Mouse (Mus musculus): ENCODE measurements at regions not wholly inside any gene's neighbourhood (a gene's known extent, or its start where the extent isn't known, plus 50 kb on each side); places are given as distances from the start of the nearest gene placed in this dataset.

GRCm38 (mm10) chr8:10885452-10885851 lies 122.8 kb downstream of the Irs2 start:
- no peak overlapping the region for H3K4me3 ChIP-seq (ENCODE audit: low read length)
- DNase-seq (ENCODE audit: low spot score) (no peak), ATAC-seq (no peak)
- no peak overlapping the region for H3K27ac ChIP-seq
- H3K36me3 ChIP-seq (ENCODE audit: insufficient read depth, low read length), result no peaks in the 10 kb centered on the region
- no peaks in the 10 kb centered on the region for H3K27me3 ChIP-seq (ENCODE audit: insufficient read depth, low read length)
- WGBS, result 96% methylated on average over 3 of the region's 3 CpGs
- no peaks in the 10 kb centered on the region for H3K9me3 ChIP-seq (ENCODE audit: low read length)
- H3K4me2 ChIP-seq (ENCODE audit: low read depth, low read length), result no peak overlapping the region
- H3K9ac ChIP-seq (replicated peaks; ENCODE audit: low read length), result no peak overlapping the region
- TF ChIP-seq CTCF (IDR thresholded peaks at IDR 0.05; ENCODE audit: low read depth), result no peak
- no peaks in the 10 kb centered on the region for H3K4me1 ChIP-seq (ENCODE audit: insufficient read depth, low read length)

GRCm38 (mm10) chr8:10883418-10883817 lies 124.8 kb downstream of the Irs2 start:
- WGBS, result 55% methylated on average over 7 of the region's 7 CpGs
- Histone ChIP-seq H3K9ac (replicated peaks; ENCODE audit: low read length) (no peak overlapping the region), H3K4me3 (ENCODE audit: low read length) (no peak overlapping the region)

GRCm38 (mm10) chr8:10882381-10882780 lies 125.9 kb downstream of the Irs2 start:
- TF ChIP-seq CTCF (IDR thresholded peaks at IDR 0.05; ENCODE audit: low read depth), result no peak
- no peaks in the 10 kb centered on the region for H3K36me3 ChIP-seq (ENCODE audit: insufficient read depth, low read length)
- DNase-seq (ENCODE audit: low spot score) (peak; percentile 32), ATAC-seq (0 out of 2 replicates have a peak, but pooled peaks have one; percentile 35)
- no peaks in the 10 kb centered on the region for H3K9me3 ChIP-seq (ENCODE audit: low read length)
- H3K4me3 ChIP-seq (ENCODE audit: low read length), result no peak overlapping the region
- no peak overlapping the region for H3K27ac ChIP-seq
- 65% methylated on average over 5 of the region's 5 CpGs for WGBS
- H3K4me1 ChIP-seq (ENCODE audit: insufficient read depth, low read length), result no peaks in the 10 kb centered on the region
- no peaks in the 10 kb centered on the region for H3K27me3 ChIP-seq (ENCODE audit: insufficient read depth, low read length)
- no peak overlapping the region for H3K4me2 ChIP-seq (ENCODE audit: low read depth, low read length)
- H3K9ac ChIP-seq (replicated peaks; ENCODE audit: low read length), result no peak overlapping the region

More at GRCm38 (mm10) chr8:10883418-10883817, 124.8 kb downstream of the Irs2 start:
- DNase-seq (ENCODE audit: low spot score) (no peak), ATAC-seq (no peak)
- Histone ChIP-seq H3K36me3 (ENCODE audit: insufficient read depth, low read length) (no peaks in the 10 kb centered on the region), H3K4me2 (ENCODE audit: low read depth, low read length) (no peak overlapping the region), H3K27ac (no peak overlapping the region), H3K27me3 (ENCODE audit: insufficient read depth, low read length) (no peaks in the 10 kb centered on the region), H3K9me3 (ENCODE audit: low read length) (no peaks in the 10 kb centered on the region), H3K4me1 (ENCODE audit: insufficient read depth, low read length) (no peaks in the 10 kb centered on the region)
- no peak for TF ChIP-seq CTCF (IDR thresholded peaks at IDR 0.05; ENCODE audit: low read depth)

GRCm38 (mm10) chr8:10879883-10880282 lies 128.4 kb downstream of the Irs2 start:
- H3K4me1 ChIP-seq (ENCODE audit: insufficient read depth, low read length), result no peaks in the 10 kb centered on the region
- 35% methylated on average over 6 of the region's 6 CpGs for WGBS
- H3K27ac ChIP-seq, result no peak overlapping the region
- DNase-seq (ENCODE audit: low spot score), result no peak
- no peaks in the 10 kb centered on the region for H3K36me3 ChIP-seq (ENCODE audit: insufficient read depth, low read length)
- no peaks in the 10 kb centered on the region for H3K27me3 ChIP-seq (ENCODE audit: insufficient read depth, low read length)
- no peak for ATAC-seq
- no peak overlapping the region for H3K4me2 ChIP-seq (ENCODE audit: low read depth, low read length)
- H3K9ac ChIP-seq (replicated peaks; ENCODE audit: low read length), result no peak overlapping the region
- no peaks in the 10 kb centered on the region for H3K9me3 ChIP-seq (ENCODE audit: low read length)
- TF ChIP-seq CTCF (IDR thresholded peaks at IDR 0.05; ENCODE audit: low read depth), result no peak
- H3K4me3 ChIP-seq (ENCODE audit: low read length), result no peak overlapping the region

- Histone ChIP-seq H3K4me2 (ENCODE audit: low read depth, low read length) (no peak overlapping the region), H3K27ac (no peak overlapping the region), H3K4me3 (ENCODE audit: low read length) (no peak overlapping the region), H3K9ac (replicated peaks; ENCODE audit: low read length) (no peak overlapping the region), H3K27me3 (ENCODE audit: insufficient read depth, low read length) (no peaks in the 10 kb centered on the region), H3K36me3 (ENCODE audit: insufficient read depth, low read length) (no peaks in the 10 kb centered on the region), H3K9me3 (ENCODE audit: low read length) (no peaks in the 10 kb centered on the region), H3K4me1 (ENCODE audit: insufficient read depth, low read length) (no peaks in the 10 kb centered on the region)
- no peak for DNase-seq (ENCODE audit: low spot score)
- WGBS, result 81% methylated on average over 10 of the region's 10 CpGs
- ATAC-seq, result no peak
- TF ChIP-seq CTCF (IDR thresholded peaks at IDR 0.05; ENCODE audit: low read depth), result no peak
Observed at GRCm38 (mm10) chr8:10879049-10879847, 129.0 kb downstream of the Irs2 start.

- no peak for ATAC-seq
- no peak overlapping the region for H3K4me3 ChIP-seq (ENCODE audit: low read length)
- H3K9ac ChIP-seq (replicated peaks; ENCODE audit: low read length), result no peak overlapping the region
- H3K4me1 ChIP-seq (ENCODE audit: insufficient read depth, low read length), result no peaks in the 10 kb centered on the region
- 94% methylated on average over 4 of the region's 4 CpGs for WGBS
- no peaks in the 10 kb centered on the region for H3K36me3 ChIP-seq (ENCODE audit: insufficient read depth, low read length)
- no peaks in the 10 kb centered on the region for H3K27me3 ChIP-seq (ENCODE audit: insufficient read depth, low read length)
- TF ChIP-seq CTCF (IDR thresholded peaks at IDR 0.05; ENCODE audit: low read depth), result no peak
- H3K4me2 ChIP-seq (ENCODE audit: low read depth, low read length), result no peak overlapping the region
- no peaks in the 10 kb centered on the region for H3K9me3 ChIP-seq (ENCODE audit: low read length)
- DNase-seq (ENCODE audit: low spot score), result no peak
- no peak overlapping the region for H3K27ac ChIP-seq
Observed at GRCm38 (mm10) chr8:10878371-10878770, 129.9 kb downstream of the Irs2 start.

GRCm38 (mm10) chr8:10875170-10875569 lies 133.1 kb downstream of the Irs2 start:
- peak; percentile 29; the same call in 1 of the 2 replicates for ATAC-seq
- H3K27ac ChIP-seq, result no peak overlapping the region
- no peak overlapping the region for H3K4me2 ChIP-seq (ENCODE audit: low read depth, low read length)
- H3K9ac ChIP-seq (replicated peaks; ENCODE audit: low read length), result no peak overlapping the region
- H3K27me3 ChIP-seq (ENCODE audit: insufficient read depth, low read length), result no peaks in the 10 kb centered on the region
- no peak for TF ChIP-seq CTCF (IDR thresholded peaks at IDR 0.05; ENCODE audit: low read depth)
- peaks cover 9% of the 10 kb centered on the region; the same call in 1 of the 2 replicates for H3K4me1 ChIP-seq (ENCODE audit: insufficient read depth, low read length)
- DNase-seq (ENCODE audit: low spot score), result peak; percentile 36
- WGBS, result 54% methylated on average over 6 of the region's 6 CpGs
- no peaks in the 10 kb centered on the region for H3K9me3 ChIP-seq (ENCODE audit: low read length)
- no peaks in the 10 kb centered on the region for H3K36me3 ChIP-seq (ENCODE audit: insufficient read depth, low read length)
- H3K4me3 ChIP-seq (ENCODE audit: low read length), result no peak overlapping the region
